Mouse (Mus musculus): ENCODE data around the gene Olfr689.

DNA sequence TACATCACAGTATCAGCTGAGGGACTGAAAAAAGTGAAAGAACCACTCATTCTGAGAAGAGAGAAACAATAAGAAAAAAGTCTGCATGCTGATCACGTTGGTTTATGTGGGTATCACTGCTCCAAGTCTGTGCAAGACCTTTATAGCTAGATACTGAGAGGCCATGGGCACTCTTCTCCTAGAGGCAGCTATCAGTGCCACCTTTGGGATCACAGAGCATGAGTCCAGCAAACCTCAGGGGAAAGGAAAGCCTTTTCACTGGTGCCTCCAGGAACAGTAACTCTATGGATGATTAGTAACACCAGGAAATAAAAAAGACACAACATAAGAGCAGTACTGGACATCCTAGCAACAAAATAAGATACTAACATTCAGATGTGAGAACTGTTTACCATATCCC is 31.2 kb downstream of the Olfr689 start, which contains the start of gene Olfr691:
- TF ChIP-seq CTCF (IDR thresholded peaks at IDR 0.05; ENCODE audit: low read depth, low read length) = no peak
- TF ChIP-seq POLR2A (IDR thresholded peaks at IDR 0.05; ENCODE audit: insufficient read depth, low read length) = no peak

All from ES-Bruce4 (cell line).